Mouse (Mus musculus): ENCODE results near the gene Soat2.

Gene Soat2

DNA sequence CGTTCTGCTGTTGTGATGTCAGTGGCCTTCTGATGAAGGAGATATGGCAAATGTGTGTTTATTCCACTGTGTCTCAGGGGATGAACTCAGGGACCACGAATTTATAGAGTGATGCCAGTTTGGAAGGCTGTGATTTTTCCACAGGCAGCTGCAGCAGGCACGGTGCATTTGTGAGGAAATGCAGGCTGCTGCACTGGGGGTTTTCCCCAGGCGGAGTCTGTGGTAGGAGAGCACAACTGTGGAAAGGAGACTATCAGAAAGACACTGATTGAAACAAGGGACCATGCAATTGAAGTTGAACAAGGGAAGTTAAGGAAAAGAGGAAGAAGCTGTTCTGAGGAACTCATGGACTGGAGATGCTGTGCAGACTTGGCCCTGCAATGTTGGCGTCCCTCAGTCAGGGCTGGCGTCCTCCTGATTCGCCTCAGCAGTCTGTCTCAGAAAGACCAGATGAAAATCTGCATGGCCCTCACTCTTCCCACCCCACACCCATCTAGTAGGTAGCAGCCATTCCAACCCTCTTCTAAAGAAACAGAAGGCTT is 42.0 kb downstream of the Soat2 start:
- DNase-seq, result no peak

DNA sequence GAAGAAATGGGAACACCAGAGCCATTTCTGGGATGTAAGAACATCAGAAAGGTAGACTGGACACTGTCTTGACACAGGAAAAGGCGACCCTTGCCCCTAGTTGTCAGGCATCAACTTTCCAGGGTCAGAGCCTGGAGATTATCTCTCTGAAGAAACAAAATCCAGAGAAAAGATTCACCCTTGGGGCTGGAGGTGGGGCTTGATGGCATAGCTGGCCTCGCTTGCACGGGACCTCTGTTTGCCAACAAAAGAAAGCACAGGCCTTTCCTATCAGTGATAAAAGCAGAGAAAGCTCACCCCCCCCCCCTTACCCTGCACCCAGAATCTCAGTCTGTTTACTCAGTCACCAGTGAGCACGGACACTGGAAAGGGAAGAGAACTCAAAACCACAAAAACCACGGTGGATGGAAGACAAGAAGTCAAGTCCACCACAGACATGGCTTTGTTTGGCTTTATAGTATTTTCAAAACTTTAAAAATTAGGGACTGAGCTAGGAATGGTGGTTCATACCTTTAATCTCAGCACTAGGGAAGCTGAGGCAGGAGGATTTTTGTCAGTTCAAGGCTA is 42.6 kb downstream of the Soat2 start:
- no peak for DNase-seq

DNA sequence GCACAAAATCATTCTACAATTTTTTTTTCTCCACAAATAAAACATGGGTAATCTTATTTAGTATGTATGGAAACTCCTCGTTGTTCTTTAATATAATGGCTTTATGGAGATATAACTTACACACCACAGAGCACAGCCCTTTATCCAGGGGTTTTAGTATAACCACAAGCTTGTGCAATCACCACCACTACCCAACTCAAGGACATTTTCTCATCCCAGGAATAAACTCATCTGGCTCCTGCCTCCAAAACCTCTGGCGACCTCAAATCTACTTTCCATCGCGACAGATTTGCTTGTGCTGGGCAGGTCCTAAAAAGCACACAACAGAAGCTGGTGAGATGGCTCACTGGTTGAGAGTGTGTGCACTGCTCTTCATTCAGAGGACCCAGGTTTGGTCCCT is 43.3 kb downstream of the Soat2 start:
- no peak for DNase-seq

DNA sequence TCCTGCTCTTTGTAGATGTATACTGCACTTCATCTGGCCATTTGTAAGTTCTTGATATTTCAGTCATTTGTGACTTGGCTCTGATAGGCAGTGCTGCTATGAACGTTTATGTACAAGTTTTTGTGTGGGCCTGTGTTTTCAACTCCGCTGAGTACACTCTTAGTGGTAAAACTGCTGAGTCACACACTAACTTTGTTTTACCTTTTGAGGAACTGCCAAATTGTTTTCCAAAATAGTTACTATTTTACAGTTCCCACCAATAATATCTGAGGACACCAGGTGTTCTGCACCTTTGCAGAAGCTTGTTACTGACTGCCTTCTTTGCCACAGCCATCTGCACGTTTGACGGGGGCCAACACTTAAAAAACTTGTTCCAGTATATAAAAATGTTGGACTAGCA is 44.1 kb downstream of the Soat2 start:
- no peak for DNase-seq

DNA sequence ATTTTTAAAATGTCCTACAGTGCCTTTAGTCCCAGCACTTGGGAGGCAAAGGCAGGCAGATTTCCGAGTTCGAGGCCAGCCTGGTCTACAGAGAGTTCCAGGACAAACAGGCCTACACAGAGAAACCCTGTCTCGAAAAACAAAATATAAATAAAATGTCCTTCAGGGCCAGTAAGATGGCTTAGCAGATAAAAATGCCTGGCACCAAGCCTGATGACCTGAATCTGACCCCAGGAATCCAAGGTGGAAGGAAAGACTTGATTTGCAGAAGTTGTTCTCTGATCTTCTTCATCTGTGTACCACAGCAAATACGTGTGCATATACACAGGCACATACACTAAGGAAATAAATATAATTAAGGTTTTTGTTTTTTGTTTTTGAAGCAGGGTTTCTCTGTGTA is 45.0 kb downstream of the Soat2 start:
- DNase-seq, result no peak

DNA sequence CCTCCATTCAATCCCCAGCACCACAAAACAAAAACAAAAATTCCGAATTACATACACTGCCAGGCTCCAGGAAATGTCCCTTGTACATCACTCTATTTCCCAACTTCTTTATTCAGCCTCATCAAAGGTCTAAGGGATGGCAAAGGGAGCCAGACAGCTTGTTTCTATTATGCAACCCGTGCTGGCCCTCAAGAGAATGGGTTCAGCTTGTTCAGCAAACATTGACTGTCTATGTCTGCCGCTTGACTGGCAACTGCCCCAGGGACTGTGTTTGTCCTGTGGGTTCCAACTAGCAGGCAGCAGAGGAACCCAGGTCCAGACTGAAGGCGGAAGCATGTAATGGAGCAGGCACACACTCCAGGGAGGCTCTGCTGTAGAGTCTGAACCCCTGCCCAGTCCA is 48.5 kb downstream of the Soat2 start:
- no peak for DNase-seq

DNA sequence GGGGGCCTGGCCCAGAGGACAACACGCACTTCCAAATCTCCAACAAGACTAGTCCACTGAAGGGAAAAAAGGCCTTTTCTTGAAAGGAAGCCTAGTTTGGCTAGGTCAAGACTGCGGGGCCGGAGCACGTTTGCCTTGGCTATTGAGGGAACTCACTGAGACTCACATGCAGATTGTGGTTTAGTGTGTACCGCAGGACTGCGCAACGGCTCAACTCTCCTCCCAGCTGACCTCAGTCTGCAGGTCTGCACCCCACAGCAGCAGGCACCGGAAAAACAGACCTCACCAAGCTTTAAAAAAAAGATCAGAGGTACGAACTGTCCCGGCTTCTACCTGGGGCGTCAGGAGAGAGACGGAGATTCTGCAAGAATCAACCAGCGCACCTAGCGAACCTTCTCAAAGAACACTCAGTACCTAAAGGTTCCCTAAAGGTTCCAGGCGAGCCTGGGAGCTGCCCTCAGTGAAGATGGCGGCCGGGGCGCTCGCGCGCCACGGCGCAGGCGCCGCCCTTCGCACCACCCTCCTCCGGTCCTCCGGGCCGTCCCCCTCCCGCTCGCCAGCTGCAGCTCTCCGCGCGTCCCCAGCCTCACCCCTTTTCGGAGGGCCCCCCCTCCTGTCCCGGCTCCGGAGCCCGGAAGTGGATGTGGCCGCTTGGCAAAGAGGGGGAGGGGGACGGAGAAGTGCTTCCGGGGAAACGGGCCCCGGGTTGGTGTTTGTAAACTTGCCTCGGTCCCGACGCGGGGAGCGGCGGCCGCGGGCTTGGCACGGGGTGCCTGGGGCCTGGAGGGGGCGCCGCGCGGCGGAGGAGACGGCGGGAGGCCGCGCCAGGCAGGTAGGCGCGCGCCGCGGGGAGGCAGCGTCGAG is 52.9 kb downstream of the Soat2 start, which contains the start of gene Zfp740:
Zfp740 (plus strand) TSS at position 279 of the 864 bp plus-strand sequence.
- DNase-seq, result peak; percentile 89 to 97

DNA sequence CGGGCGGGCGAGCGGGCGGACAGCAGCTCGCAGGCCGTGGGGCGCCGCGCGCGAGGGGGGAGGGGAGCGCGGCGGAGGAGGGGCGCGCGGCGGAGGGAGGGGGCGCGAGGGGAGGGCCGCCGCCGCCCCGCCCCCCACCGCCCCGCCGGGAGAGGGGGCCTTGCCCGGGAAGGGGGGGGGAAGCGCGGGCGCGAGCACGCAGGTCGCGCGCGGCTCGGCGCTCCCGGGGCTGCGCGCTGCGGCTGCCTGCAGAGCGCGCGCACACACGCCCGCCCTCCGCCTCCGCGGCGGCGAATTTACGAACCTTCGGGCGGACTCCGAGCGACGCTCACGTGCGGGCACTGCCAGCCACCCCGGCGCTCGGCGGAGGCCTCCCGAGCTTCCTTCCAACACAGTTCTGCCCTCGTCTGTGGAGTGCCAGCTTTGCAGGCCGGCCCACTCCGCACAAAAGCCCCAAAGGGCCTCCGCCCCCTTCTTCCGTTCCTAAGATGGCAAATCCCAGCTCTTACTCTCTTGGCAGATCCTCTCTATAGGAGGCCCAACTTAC is 53.6 kb downstream of the Soat2 start:
- DNase-seq, result peak; percentile 50 to 70

DNA sequence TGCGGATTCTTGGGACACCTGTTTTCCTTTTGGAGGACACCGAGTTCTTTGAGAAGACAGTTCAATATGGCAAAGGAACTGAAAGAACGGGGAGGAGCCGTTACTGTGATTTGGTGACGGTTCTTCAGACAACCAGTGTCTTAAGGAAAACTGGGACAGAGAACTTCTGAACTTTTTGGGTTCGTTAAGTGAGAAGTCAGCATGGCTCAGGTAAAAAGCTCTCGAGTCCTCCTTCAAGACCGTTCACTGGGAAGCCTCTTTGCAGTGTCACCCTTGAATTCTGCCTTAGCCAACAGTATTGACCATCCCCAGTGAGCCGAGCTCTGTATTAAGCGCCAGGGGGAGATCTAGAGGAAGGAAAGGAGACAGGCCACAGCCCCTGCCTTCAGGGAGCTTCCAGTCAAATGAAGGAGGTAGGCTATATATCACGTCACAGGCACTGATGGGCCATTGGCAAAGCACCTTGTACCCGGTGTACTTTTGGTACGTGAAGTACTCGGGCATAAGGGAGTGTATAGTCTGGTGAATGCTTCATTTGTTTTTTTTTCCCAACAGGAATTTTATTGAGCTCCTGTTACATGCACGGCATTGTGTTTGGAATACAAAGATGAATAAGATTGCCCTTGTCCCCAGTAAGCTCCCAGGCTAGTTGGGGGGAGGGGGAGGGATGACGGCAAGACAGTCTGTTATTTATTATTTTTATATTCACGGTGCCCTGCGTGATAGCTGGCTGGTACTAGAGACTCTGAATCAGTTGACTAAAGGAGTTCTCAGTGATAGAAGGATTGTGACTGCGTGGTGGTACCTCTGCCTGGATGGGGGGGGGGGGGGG is 54.6 kb downstream of the Soat2 start, which contains the start of gene Csad:
Csad (minus strand) TSS at position 51 of the 832 bp plus-strand sequence.
- DNase-seq, result no peak

DNA sequence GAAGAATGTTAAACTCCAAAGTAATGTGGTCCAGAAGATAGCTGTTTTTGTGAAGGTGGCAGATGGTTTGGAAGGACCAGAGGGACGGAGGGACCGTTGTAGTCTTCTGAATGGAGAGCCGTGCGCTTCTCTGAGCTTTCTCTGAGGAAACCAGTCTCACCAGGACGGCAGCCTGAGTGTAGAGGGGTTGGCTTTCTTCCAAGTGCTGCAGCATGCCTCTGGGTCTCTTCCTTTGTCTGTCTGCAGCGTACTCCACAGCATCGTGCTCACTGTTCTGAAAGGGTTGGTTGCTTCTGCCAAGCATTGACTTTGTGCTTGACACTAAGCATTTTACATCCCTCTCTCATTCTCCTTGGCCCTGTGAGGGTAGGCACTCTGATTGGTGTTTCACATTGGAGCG is 55.5 kb downstream of the Soat2 start:
- DNase-seq, result peak in 1 of 2 experiments; percentile 33

DNA sequence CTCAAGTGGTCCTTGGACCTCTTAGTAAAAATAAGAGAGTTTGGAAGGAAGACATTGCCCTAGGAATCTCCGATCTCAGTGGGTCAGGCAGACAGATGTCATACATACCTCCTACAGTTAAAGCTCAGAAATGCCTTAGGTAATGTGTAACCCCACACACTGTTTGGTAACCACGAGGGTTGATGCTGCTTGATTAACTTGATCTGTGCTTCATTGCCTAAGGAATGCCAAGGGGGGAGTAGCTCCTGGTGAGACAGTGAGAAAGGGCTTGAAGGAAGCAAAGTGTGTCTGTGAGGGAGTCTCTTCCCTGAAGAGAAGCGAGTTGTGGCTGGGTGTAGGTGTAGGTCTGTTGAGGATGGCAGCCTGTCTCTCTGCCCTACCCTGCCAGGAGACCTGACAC is 57.0 kb downstream of the Soat2 start:
- no peak for DNase-seq

DNA sequence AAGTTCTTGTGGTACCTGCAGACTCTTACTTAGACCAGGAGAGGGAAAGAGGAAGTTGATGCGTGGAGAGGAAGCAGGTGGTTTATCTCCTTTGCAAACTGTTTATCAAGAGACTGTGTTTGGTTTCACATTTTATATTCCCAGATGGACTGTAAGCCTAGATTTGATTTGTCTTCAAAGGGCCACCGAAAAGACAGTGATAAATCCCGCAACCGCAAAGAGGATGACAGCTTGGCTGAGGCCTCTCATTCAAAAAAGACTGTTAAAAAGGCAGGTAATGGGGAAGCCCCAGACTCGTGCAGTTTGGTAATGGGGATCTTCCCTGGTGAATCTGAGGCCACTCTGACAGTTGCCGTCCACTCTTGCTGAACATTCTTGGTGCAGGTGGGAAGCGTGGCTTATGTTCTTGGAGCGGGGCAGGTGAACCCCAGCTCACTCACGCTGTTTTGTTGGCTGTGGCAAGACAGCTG is 57.8 kb downstream of the Soat2 start:
- DNase-seq, result no peak

DNA sequence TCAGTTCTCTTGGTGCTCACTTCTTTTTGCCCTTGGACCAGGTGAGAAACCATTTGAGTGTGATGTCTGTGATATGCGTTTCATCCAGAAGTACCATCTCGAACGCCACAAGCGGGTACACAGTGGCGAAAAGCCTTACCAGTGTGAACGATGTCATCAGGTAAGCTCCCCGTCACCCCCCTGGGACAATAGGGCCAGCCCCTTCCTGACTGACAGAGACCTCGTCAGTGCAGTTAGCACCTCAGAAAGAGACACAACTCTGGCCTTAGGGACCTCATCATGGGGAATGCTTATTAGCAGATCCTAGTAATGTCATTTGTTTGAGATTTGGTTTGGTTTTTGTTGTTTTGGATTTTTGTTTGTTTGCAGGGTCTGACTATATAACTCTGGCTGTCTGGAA is 58.8 kb downstream of the Soat2 start:
- no peak for DNase-seq

DNA sequence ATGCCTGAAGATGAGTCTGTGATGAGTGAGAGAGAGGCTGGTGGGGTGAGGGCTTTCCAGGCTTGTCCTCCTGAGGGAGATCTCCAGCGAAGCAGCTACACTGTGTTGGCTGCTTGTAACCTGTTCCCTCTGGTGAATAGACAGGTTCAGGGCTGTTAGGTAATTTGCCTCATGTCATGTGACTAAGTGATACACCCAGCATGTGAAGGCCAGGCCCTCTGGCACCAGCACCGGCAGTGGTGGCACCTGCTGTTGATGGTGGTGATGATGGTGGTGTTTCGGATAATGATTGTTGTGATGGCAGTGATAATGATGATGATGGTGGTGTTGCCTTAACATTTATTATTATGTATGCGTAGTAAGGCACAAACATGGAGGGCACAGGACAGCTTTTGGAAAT is 60.5 kb downstream of the Soat2 start:
- DNase-seq, result no peak

DNA sequence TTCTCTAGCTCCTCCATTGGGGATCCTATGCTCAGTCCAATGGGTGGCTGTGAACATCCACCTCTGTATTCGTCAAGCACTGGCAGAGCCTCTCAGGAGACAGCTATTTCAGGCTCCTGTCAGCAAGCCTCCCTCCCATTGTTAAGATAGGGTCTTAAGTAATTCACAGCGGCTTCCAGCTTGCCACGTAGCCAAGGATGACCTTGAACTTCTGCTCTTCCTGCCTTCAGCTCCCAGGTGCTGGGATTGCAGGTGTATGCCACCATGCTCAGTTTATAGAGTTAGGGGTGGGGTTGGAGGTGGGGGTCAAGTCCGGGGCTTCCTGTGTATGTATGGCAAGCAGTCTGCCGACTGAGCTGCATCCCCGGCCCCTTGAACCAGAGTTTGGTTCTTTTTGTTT is 61.6 kb downstream of the Soat2 start:
- no peak for DNase-seq
